Mouse (Mus musculus) liver, adult (tissue): ENCODE measurements around the gene Rab3ip.

ENCODE experiments used
- GATA4 ChIP-seq: IDR thresholded peaks from 2 replicates; pipeline ENCODE4 v1.6.1; 2014; ENCODE audit warnings: mild to moderate bottlenecking, low read length; ENCODE audit not compliant: insufficient replicate concordance

The Rab3ip gene

DNA sequence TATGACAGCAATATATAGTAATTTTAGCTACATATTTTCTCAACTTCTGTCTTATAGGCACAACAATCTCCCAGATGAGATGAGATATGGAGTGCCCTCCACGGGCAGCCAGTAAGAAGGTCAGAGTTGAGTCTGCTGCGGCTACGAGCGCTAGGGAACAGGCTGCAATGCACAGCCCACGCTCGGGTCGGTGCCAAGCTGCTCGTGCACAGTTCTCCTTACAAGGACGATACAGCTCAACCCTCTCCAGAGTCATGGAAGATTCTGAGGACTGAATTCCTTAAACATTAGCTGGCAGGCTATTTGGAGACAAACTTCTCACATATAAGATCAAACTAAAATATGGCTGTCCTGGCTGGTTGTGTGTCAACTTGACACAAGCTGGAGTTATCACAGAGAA, 36.0 kb downstream of the Rab3ip start:
- TF ChIP-seq GATA4, result no peak

DNA sequence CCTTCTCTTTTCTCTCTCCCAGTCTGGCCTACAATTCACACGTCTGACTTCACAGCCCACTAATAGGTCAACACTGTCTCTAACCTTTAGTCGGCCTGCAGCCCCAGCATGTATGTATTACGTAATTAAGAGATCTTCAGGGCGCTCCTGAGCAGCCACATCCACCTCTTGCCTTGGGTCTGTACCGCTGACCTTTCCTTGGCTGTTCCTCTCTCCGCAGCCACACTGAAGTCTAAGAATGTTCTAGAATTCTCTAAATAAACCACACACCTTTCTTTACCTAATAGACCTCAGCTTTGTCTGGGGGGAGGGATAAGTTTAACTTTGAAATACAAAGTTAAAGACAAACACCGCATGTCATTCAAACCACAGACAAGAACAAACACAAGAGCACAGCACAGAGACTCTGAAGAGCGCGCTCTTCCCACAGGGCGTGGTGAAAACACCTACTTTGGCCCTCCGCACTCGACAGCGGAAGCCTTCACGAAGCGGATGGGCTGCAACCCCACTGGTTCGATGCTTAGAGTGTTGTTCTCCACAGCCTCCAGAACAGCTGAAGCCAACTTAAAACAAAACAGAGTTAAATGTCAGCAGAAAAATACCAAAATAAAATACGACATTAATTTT, 36.8 kb downstream of the Rab3ip start:
- TF ChIP-seq GATA4, result no peak

DNA sequence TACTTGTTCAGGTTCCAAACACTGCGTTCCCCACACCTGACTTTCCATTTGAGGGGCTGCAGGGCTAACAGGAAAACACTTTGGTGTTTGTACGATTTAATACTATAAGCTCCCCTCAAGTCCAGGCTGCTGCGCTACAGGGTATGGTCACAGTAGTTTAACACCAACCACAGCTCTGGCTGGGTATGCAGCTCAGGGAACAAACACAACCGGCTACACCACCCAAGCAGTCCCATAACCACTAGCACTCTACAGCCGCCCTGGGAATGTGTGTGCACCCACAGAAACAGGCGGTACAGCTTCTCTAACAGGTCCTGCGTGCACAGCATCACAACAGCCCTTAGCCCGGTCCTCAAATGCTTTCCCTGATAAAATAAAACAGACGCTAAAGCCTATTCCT, 37.7 kb downstream of the Rab3ip start:
- no peak for TF ChIP-seq GATA4

DNA sequence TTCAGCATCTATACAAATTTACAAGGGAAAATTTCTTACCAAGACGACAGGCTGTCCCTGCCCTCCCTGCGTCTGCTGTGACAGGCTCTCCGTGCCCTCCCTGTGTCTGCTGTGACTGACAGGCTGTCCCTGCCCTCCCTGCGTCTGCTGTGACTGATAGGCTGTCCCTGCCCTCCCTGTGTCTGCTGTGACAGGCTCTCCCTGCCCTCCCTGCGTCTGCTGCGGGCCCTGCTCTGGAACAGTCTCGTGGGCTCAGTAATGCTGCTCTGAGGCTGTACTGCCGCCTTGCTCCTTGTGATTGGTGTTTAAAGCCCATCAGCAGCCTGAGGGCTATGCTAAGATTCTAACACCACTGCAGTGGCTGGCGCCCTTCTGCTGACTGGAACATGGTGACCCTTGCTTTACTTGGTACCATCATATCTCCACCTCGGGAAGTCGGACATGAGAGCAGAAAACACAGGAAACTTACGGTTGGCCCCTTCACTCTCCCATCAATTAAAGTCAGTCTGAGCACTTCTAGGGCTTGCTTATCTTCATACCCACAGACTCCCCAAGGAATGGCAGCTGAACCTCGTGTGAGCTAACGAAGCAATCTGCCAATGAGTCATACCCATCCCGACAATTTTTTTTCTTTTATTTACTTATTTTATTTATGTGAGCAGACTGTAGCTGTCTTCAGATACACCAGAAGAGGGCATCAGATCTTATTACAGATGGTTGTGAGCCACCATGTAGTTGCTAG, 41.5 kb downstream of the Rab3ip start:
- no peak for TF ChIP-seq GATA4

DNA sequence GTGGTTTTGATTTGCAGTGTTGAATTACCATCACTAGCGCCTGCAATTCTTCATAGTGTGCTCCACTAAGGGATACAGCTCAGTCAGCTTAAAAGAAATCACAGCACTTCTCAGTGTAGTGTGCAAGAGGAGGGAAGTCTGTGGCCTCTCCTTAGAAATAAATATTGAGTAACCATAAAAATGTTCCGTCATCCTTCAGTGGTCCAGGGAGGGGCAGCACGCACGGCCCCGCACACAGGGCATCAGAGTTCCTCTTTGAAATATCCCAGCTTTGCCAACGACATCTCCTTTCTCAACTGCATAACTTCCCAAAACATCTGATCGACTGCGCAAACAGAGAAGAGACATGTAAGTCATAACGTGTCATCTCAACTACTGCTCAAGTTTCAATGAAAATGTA, 43.8 kb downstream of the Rab3ip start:
- no peak for TF ChIP-seq GATA4

DNA sequence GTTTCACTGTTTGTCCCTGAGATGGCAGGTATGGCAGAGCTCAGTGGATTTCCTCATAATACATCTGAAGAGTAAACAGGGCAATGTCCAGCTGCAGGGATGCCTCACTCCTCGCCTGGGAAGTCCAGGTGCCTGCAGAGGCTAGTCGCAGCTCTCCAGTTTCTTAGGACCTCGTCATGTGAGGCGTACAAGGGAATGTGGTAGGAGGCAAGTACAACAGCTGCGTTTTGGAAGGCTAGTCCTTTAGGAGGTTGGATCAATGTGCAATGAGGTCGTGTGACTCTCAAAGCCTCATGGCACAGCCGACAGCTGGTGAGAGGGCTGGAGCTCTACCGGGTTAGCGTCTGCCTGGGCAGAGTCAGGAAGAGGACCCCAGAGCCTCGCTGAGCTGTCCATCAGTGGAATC, 46.1 kb downstream of the Rab3ip start:
- TF ChIP-seq GATA4, result no peak

DNA sequence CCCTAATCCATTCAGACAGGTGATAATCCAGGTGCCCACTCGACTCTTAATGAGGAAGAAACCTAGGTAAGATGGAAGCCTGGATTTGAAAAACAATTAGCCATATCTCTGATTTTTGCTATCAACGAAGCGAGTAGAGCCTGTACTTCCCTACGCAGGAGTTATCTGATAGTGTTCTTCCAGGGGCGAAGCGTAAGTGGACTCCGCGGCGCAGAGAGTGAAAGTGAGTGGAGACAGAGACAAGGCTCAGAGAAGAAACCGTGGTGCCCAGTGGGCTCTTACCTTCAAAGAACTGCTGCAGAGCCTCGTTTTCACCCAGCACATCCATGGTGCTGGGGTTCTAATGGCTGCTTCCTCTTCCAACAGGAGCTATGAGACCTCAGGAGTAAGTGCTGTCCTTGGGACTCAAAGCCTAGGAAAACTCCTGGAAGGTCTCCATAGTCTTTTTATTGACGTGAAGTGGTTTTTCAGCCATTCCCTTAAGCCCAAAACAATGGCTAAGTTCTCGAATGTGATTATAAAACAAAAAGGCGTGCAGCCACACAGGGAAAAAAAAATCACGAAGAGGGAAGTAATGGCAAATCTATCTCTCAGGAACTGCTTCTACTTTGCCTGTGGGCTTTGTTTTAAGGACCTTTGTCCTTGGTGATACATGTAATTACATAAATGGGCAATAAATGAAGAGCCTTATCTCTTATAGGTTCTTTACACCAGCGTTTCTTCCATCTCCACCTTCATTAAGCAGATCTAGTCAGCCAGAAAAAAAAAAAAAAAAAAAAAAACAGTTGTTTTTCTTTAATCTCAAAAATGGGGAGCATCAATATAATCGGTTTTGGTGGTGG, 54.0 kb downstream of the Rab3ip start, which contains the start of gene Myrfl:
Myrfl (minus strand) TSS at position 584 of the 842 bp plus-strand sequence.
- TF ChIP-seq GATA4, result no peak

DNA sequence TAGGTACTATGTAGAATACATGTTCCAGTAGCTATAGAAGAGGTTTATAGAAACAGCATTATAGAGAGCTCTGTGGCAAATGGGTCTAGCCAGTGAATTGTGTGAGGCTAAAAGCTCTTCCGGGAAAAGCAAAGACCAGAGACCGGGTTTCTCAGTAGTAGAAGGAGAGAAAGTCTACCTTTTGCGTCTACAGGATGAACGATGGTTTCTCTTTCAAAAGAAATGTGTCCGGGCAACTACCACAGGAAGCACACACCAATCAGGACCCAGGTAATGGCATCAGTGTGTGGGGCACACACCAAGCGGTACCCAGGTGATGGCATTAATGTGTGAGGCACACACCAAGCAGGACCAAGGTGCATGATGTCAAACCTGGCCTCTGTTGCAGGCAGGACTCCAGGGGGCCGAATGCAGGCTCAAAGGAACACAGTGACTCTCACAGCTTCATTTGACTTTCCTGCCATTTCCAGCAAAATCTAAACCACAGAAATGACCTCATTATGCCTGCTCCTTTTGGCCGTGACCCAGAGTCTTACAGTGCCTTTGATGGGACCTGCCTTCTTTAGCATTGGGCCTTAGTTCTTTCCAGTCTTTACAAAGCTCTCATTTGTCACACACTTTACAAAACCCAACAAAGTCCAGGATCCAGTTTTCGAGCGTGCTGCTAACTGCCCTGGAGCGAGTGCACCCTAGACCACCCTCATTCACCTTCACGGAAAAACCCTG, 55.3 kb downstream of the Rab3ip start:
- no peak for TF ChIP-seq GATA4

DNA sequence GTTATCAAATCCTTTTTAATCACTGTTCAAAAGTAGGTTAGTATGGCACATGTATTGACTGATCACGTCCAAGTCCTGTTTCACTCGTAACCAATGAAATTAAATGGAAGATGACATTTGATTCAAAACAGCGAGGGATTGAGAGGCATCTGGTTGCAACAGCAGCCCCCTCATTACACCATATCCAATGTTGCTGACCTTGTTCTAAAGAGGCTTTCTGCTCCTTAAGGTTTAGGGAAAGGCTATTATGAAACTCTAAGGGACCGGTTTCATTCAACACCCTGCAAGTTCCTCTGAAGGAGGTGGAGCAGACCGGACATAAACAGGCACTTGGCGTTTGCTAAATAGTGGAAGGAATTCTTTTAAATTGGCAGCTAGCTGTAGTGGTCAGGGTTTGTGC, 56.0 kb downstream of the Rab3ip start:
- TF ChIP-seq GATA4, result no peak

DNA sequence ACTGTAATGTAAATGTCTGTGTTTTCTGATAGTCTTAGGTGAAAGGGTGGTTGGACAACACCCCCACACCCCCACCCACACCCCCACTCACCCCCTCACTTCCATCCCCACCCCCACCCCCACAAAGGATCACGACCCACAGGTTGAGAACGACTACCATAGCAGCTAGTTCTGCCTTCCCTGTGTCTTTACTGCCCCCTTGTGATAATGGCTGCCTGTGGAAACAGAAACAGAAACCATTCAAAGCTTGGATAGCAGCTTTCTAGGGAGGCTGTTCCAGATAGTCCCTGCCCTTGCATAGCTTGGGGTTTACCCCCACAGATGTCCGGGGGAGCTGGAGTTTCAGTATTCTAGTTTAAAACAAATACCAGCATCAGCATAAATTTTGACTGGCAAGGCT, 56.8 kb downstream of the Rab3ip start:
- no peak for TF ChIP-seq GATA4

DNA sequence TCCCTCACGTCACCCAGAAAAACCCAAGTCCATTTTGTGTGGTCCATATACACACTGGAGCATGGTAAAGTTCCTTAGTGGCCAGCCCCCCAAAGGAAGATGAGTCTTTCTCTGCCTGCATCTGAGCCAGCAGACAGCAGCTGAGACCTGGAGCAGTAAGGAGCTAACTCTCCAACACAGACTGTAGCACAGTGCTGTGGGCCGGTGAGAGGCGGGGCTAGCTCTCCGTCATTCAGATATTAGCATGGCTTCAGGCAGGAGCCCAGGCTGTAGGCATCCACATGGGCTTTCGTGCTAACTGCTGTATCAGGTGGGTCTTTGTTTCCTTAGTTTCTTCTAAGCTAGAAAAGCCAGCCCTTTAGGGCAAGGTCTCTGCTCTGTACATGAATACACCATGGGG, 60.0 kb downstream of the Rab3ip start:
- no peak for TF ChIP-seq GATA4

DNA sequence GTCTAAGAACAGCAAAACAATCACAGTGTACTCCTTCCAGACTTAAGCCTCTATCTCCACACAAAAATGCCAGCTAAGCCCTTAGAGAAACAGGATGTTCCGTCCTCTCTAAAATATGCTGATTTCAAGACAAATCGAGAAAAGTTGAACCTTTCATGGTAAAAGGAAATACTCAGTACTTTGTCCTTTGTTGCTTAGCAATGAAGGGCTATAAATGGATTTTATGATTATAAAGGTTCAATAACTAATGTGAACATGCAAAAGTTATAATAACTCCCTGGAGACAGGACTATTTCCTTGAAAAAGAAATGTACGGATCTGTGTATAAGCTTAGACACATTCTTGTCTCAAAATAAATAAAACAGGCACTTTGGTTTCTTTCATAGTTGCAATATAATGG, 66.0 kb downstream of the Rab3ip start:
- TF ChIP-seq GATA4, result no peak

DNA sequence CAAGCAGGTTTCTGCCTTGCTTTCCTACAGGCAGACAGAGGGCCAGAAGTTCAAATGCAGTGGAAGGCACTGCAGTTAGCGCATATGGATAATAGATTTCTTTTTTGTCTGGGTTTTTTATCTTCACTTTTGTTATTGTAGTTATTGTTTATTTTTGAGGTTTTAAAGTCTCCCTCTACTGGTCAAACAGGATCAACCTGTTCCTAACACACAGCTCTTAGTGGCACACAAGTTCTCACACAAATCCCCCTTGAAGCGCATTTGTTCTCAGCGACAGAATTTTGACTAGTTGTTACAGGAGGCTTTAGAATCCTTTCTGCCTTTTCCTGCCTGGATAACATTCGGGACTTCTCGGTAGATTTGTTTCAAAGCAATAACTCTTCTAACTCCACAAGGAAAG, 67.0 kb downstream of the Rab3ip start:
- TF ChIP-seq GATA4, result no peak

DNA sequence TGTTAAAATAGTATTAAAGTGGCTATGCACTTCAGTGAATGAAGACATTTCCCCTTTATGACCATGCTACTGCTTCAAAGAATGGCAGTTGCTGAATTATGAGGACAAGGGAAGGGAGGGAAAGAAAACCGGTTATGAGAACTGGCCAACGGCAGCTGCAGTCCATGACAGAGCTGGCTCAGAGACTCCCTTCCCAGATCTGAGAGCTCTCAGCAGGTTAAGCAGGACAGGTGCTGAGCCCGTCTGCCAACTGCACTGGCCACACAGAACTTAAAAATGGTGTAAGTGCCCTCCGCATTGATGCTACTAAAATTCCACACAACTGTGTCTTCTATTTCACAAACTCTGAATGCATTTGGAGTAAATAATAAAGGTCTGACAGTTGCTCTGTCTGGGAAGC, 73.1 kb downstream of the Rab3ip start:
- TF ChIP-seq GATA4, result no peak

DNA sequence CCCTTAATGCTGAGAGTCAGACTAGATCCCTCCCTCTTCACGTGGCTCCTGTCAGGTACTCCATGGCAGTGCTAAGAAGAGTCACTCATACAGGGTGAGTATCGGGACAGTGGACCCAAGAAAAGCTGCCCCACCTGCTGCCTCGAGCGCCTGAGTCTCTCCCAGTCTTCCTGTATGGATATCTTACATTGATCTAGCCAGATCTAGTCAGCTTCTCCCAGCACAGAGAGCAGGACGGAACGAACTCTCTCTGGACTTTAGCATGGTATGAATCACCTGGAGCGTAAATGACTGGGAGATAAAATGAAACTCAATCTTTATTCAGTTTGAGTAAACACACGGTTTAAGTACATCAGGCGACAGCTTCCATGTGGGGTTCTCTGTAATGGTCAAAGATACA, 76.1 kb downstream of the Rab3ip start:
- TF ChIP-seq GATA4, result no peak

DNA sequence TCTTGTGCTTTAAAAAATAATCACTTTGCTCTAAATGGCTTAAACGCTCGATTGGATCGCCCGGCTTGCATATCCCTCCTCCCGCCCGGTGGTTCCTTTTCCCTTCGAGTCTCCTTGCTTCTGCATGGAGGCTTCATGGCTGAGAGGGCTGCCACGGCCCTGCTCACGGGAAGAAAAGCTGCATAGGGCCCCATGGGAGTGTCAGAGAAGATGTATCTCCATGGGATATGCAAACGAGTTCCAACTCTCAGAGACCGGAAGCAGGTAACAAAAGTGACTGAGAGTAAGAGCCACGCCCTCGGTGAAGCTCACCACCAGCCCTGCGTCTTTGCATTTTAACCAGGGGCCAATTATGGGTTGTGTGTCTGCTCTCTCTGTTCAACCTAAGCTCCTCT, 78.6 kb downstream of the Rab3ip start:
- no peak for TF ChIP-seq GATA4
